Mouse (Mus musculus) retina, embryonic 14.5 days (tissue): Measurements from ENCODE around the gene Cdk12.
"Not testable (repeated sequence)": the region's sequence is repeated elsewhere in the genome, so short reads cannot be mapped to it uniquely, and the experiment has no call there.

Experiments
- DNase-seq: peaks from one replicate; pipeline ENCODE4 v3.0.0-alpha.2; 2015; ENCODE audit warnings: low spot score

Cdk12 gene

DNA sequence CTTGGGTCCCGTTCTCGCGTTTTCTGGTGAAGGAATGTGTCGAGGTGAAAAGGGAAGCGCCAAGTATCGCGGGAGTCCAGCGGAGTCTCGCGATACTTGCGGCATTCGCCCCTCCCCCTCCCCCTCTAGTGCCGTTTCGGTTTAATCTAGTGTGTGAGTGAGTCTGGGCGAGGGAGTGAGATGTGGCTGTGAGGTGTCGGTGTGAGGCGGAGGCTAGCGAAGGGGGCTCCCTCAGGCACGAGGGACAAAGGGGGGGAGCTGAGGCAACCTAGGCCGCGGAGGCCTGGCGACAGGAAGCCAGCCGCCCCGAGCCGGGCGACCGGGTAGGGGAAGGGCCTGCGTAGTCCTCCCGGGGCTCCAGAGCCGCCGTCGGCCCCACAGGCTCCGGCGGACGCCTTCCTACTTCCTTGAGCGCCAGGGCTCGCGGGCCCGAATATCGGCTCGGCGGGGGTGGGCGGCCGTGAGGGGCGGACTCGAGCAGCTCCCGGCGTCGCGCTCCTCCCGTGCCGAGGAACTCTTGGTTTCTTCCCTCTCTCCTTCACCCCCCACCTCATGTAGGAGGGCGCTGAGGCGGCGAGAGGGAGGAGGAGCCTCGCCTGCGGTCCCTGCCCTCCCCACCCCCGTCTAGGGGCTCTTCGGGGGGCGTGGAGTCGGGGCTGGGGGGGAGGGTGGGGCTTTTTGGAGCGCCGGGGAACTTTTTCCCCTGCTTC lies at the start of gene Cdk12:
Gene Cdk12, plus strand, starts transcription at position 419 of the 710 bp plus-strand sequence.
- peak; percentile 100 for DNase-seq

- no peak for DNase-seq
Measured at GRCm38 (mm10) chr11:98155094-98155493, 47.8 kb upstream of the Cdk12 start.

DNA sequence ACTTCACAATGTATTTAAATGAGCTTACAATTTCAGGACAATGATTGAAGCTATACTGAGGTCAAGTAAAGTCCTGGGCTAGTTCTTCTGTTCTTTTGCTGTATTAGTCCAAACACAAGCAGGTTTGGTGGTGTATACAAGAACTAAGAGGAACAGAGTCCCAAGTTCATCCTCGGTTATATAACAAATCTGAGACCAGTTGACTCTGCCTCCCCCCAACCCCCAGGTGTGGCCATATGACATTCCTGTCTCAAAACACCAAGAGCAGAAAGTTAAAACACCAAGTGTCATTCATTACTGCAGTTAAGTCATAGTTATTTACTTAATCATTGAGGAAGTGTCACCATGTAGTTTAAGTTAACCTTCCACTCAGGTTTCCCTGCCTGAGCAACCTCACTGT lies 34.5 kb upstream of the Cdk12 start:
- no peak for DNase-seq

- not testable (repeated sequence) for DNase-seq
Measured at GRCm38 (mm10) chr11:98182149-98182548, 20.7 kb upstream of the Cdk12 start.

DNA sequence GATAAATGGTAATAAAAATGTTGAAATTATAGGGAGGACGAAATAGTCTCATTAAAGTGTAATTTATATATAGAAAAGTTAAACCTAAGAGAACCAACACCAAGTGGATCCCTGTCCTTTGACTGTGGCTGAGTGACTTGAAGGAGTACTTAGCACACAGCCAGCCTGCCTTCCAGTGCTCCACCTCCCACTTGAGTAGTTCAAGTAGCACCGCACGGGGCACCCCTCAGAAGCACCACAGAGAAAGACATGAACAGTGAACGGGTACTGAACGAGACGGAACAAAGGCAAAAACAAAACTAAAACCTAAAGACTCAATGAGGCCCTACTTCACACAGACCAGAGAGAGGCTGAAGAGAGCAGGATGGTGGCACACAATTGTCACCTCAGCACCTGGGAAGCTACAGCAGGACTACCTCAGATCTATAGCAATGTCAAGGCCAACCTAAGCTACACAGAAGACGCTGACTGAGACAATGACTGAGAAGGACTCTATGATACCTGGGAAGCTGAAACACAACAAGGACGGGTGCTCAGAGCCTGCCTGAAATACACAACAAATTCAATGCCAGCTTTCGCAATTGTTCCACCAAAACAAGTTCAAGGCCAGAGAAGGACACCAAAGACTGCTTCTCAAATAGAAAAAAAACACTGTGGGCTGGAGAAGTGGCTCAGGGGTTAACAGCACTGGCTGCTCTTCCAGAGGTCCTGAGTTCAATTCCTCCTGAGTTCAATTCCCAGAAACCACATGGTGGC lies 15.0 kb upstream of the Cdk12 start:
- no peak for DNase-seq

DNA sequence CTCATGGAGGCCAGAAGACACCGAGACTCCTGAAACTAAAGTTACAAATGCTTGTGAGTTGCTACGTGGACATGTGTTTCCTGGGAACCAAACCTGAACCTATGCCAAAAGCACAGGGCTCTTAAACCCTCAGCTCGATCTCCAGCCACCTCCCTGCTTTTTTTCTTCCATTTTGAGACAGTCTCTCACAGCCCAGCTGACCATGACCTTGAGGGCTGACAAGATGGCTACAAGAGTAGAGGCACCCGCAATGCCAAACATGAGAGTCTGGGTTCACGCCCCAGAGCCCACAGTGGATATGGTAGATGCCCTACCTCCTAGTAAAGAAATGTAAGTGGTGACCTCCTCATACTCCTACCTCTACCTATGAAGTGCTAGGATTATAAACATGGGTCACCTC lies 12.0 kb upstream of the Cdk12 start:
- no peak for DNase-seq

DNA sequence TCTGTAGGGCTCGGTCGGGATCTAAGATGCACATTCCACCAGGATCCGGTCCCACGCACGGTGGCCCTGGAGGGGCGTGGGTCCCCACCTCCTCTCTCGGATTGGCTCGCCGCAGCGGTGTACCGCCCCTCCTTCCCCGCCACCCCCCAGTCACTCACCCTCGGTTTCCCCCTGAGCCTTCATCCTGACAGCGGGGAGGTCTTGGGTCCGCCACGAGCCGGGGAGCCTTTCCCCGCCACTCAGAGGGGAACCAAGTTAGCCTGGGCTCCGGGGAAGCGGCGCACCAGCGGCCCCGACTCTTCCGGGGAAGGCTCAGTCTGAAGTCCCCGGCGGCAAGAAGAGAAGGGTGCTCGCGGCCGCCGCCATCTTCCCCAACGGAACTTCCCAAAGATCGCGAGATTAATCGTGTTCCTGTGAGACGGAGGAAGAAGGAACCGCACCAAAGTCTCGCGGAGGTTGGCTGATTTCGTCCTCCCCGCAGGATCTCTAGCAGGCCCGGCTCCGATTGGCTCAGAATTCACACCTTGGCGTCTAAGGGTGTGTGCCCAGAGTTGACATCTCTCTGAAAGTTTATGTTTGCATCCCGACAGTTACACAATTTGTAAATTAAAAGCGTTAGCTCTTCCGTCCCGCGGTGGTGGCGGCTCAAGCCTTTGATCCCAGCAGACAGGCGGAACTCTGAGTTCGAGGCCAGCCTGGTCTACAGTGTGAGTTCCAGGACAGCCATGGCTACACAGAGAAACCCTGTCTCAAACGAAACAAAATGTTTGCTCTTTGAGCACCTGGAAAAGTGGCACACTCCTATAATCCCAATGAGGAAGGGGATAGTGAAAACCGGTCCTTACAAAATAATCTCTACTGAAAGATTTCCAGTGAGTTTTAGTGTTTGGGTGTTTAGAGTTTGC lies 9.7 kb upstream of the Cdk12 start, which contains the start of gene Med1:
Gene Med1, minus strand, starts transcription at position 393 of the 905 bp plus-strand sequence.
- peak; percentile 97 for DNase-seq

DNA sequence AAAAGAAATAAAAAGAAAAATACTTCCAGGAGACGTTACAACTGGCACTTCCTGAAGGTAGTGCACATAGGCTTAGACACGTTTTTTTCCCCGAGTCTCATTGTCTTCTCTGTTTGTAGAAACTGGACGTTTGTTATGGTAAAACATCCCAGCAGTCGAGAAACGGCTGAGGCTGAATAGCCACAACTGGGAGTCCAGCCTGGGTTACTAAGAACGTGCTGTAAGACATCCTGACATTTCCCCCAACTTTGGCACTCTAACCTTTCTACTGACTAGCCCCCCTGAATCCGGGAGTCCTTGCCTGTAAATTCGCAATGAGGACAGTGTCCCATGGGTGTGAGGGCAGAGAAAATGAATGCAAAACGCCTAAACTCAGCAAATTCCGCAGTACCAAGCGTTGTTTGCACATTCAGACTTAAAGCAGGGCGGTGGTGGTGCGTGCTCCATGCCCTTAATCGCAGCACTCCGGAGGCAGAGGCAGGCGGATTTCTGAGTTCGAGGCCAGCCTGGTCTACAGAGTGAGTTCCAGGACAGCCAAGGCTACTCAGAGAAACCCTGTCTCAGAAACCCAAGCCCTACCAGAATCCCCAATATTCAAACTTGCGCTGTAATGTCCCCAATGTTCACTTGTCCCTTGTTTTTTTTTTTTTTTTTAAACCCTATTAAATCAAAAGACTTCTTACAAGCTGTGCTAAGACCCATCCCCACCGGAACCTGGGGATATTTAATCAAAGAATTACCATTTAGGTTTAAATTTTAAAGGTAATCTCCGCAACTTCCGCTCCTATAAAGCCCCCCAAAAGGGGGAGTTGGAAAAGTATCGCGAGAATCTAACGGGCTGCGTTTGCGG lies 843 bp upstream of the Cdk12 start:
- peak; percentile 23 for DNase-seq

DNA sequence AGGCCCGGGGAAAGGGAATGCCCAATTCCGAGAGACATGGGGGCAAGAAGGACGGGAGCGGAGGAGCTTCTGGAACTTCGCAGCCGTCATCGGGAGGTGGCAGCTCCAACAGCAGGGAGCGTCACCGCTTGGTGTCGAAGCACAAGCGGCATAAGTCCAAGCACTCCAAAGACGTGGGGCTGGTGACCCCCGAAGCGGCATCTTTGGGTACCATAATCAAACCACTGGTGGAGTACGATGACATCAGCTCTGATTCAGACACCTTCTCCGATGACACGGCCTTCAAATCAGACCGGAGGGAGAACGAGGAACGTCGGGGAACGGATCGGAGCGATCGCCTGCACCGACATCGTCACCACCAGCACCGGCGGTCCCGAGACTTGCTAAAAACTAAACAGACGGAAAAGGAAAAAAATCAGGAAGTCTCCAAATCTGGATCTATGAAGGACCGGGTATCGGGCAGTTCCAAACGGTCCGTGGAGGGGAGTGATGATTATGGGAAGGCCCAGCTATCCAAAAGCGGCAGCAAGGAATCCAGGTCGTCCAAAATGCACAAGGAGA lies 572 bp downstream of the Cdk12 start:
- DNase-seq: no peak

DNA sequence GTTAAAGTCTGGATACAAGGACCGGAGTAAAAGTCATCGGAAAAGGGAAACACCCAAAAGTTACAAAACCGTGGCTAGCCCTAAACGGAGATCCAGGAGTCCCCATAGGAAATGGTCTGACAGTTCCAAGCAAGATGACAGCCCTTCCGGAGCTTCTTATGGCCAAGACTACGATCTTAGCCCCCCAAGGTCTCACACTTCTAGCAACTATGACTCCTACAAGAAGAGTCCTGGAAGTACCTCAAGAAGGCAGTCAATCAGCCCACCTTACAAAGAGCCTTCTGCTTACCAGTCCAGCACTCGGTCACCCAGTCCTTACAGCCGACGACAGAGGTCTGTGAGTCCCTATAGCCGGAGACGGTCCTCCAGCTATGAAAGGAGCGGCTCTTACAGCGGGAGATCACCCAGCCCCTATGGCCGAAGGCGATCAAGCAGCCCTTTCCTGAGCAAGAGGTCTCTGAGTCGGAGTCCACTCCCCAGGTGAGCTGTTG lies 1.1 kb downstream of the Cdk12 start:
- peak; percentile 34 for DNase-seq

GRCm38 (mm10) chr11:98205463-98205862 lies 2.6 kb downstream of the Cdk12 start:
- DNase-seq: no peak

GRCm38 (mm10) chr11:98206281-98206680 lies 3.4 kb downstream of the Cdk12 start:
- not testable (repeated sequence) for DNase-seq

GRCm38 (mm10) chr11:98209661-98210060 lies 6.8 kb downstream of the Cdk12 start:
- not testable (repeated sequence) for DNase-seq

DNA sequence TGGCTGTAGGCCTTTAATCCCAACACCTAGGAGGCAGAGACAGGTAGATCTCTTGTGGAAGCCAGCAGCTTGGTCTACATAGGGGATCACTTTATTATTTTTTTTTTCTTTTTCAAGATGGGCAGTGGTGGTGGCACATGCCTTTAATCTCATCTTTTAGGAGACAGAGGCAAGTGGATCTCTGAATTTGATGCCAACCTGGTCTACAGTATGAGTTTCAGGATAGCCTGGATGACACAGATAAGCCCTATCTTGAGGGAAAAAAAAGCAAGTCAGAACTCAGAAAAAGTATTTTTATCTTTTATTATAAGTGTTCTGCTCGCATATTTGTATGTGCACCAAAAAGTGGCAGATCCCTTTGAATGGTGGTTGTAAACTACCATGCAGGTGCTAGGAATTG lies 10.5 kb downstream of the Cdk12 start:
- no peak for DNase-seq

- no peak for DNase-seq
Measured at GRCm38 (mm10) chr11:98226349-98226748, 23.5 kb downstream of the Cdk12 start.

- DNase-seq: no peak
Measured at GRCm38 (mm10) chr11:98238416-98238815, 35.6 kb downstream of the Cdk12 start.

- no peak for DNase-seq
Measured at GRCm38 (mm10) chr11:98238995-98239394, 36.1 kb downstream of the Cdk12 start.

DNA sequence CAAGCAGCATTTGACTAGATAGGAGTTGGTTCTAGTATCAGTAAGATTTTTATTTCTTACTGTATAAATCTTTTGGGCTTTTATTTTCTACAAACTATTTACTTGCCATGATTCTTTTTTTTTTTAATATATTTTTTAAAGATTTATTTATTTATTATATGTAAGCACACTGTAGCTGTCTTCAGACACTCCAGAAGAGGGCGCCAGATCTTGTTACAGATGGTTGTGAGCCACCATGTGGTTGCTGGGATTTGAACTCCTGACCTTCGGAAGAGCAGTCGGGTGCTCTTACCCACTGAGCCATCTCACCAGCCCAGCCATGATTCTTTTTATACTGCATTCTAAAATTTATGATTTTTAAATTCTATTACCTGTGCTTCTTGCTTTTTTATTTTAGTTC lies 40.1 kb downstream of the Cdk12 start:
- DNase-seq: not testable (repeated sequence)

DNA sequence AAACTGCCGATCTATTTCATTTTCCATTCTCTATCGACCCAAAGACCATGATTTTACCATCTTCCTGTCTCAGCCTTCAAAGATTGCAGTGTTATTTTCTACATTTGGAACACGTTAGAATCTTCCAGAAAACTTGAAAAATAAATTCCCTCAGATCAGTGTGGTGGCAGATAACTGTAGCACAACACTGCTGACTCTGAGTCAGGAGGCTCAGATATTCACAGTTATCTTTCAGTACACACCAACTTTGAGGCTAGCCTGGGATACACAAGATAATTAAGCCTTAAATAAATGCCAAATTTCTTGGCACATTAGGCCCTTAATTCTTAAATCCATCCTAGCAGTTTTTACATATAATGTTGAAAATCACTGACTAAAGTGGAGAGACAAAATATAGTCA lies 41.6 kb downstream of the Cdk12 start:
- DNase-seq: no peak

DNA sequence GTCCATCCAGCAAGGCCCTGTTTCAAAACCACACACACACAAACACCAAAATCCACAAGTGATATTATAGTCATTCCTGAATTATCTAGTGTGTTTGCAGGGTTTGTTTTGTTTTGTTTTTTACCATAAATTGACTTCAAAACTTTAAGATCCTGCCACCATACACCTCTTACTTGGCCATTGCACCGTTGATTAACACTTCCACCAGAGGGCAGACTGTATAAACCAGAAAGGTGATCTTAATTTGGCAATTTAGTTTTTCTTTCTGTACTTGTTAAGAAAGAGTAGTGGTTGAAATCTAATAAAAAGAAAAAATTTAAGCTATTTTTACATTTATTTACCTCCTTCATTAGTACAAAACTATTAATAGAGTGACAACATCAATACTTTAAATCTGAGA lies 44.5 kb downstream of the Cdk12 start:
- peak; percentile 12 for DNase-seq

DNA sequence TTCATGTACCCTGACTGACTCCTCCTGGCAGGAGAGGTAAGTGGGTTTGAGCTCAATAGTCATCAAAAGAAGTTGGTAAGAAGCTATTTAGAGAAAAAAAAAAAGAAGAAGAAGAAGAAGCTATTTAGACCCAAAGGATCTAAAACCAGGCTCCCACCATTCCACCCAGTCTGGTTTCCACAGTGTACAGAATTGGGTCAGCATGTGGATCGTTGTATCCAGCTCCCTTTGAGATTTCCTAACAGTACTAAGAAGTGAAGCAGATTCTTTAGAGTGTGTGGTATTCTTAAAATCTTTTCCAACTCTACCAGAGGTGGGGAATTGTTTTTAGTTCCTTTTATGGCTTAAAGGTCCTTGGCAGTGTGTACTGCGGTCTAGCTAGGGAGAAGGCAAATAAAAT lies 50.9 kb downstream of the Cdk12 start:
- no peak for DNase-seq
